Mouse (Mus musculus) bone marrow, adult 2 months (tissue): ENCODE results near the gene Hist2h3b. TPM values are rescaled to one million over a fixed set of nuclear protein-coding genes. Genes with fewer than 3 reads are reported as not detected.
"Not testable (repeated sequence)": the region's sequence is repeated elsewhere in the genome, so short reads cannot be mapped to it uniquely, and the experiment has no call there.

Experiments
- H3K27ac ChIP-seq: fragments of 200-500 bp; 2 replicates; pipeline ENCODE4 v1.5.1; 2012; ENCODE audit warnings: low read depth, mild to moderate bottlenecking, control low read depth, inconsistent platforms, low read length; ENCODE audit not compliant: control insufficient read depth, poor library complexity, insufficient read depth
- H3K4me1 ChIP-seq: fragments of 200-500 bp; 2 replicates; pipeline ENCODE4 v1.6.1; 2011; ENCODE audit warnings: low read length; ENCODE audit not compliant: control insufficient read depth, insufficient read depth
- H3K4me3 ChIP-seq: fragments of 200-500 bp; replicated peaks from 2 replicates; pipeline ENCODE3; 2011; ENCODE audit warnings: mild to moderate bottlenecking, low read depth, low read length, control low read depth; ENCODE audit not compliant: control insufficient read depth
- CTCF ChIP-seq: fragments of 200-500 bp; IDR thresholded peaks from 2 replicates; pipeline ENCODE4 v1.5.1; 2011; ENCODE audit warnings: low read length, control low read depth; ENCODE audit not compliant: control insufficient read depth, insufficient read depth
- POLR2A ChIP-seq: fragments of 200-500 bp; IDR thresholded peaks from 2 replicates; pipeline ENCODE4 v1.6.1; 2011; ENCODE audit warnings: low read depth, mild to moderate bottlenecking, control low read depth, low read length, borderline replicate concordance; ENCODE audit not compliant: control insufficient read depth
- WGBS: fragments of 180-500 bp; shearing (Covaris S2); methylation state at CpG from one replicate; pipeline ENCODE4 v1.1.7; 2018; 5-methylcytosine and 5-hydroxymethylcytosine counted together
- polyA plus RNA-seq: library from polyadenylated mRNA; stranded (reverse); fragments of >200 nt; gene quantifications from 2 replicates; pipeline ENCODE4 v1.2.4, GENCODE M21; 2011; ENCODE audit warnings: low replicate concordance; ENCODE audit not compliant: missing spikeins, insufficient read depth, insufficient read length

The Hist2h3b gene
- polyA plus RNA-seq, 1 experiment = 20.8 TPM

DNA sequence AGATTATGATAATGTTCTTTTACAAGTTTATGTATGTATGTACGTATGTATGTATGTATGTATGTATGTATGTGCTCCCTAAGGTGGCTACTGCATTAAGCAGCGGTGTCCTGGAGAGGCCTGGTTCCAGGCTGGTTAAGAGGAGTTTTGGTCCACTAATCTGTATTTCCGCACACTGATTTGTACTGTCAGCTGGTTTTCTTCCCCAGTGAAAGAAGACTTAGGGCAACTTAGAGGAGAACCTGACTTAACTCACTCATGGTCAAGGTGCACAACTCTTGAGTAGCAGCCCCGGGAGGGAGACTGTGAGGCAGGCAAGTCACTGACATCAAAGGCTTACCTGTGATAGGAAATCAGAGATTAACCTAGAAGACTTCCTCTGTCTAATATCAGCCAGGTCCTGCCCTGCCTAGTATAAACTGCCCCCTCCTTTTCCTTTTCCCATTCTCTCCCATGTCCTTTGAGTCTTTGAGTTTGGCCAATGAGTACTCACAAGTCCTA lies 31.6 kb upstream of the Hist2h3b start:
- Histone ChIP-seq H3K4me1 (no peaks in the 10 kb centered on the region; the same call in none of the 2 replicates), H3K4me3 (peak overlapping the region; percentile 60), H3K27ac (peak overlapping the region; percentile 39; the same call in 1 of the 2 replicates)
- WGBS = 81% methylated on average over 4 of the region's 4 CpGs
- no peak for TF ChIP-seq CTCF
- no peak for TF ChIP-seq POLR2A

GRCm38 (mm10) chr3:96237335-96237903 lies 31.0 kb upstream of the Hist2h3b start:
- 47% methylated on average over 7 of the region's 7 CpGs for WGBS
- TF ChIP-seq POLR2A (no peak), CTCF (no peak)
- peak overlapping the region; percentile 97 for H3K27ac ChIP-seq
- H3K4me1 ChIP-seq = no peaks in the 10 kb centered on the region; the same call in none of the 2 replicates
- peak overlapping the region; percentile 60 for H3K4me3 ChIP-seq

DNA sequence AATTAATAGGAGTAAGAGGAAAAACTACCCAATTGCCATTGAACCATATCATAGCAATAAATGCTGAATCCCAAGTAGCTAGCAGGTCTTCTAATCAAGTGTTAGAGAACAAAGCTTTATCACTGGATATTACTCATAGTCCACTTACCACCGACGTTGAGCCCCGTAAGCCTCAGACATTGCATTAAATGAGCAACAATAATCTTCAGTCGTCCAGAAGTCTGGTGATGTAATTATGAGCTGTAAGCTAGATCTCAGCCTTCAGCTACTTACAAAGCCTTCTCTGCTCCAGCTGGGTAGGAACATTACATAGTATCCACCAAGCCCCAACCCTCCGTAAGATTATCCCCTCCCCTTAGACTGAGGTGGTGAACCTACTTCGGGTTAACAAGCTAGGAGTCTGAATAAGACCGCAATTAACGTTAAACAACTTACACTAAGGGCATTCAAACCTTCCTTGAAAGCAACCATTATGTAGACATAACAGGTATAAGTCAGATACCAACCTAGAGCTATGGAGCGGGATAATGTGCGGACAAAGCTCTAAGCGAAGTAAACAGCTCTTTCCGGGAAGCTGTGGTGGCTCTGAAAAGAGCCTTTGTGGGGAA lies 30.4 kb upstream of the Hist2h3b start:
- Histone ChIP-seq H3K27ac (peak overlapping the region; percentile 97), H3K4me1 (no peaks in the 10 kb centered on the region; the same call in none of the 2 replicates), H3K4me3 (peak overlapping the region; percentile 60)
- TF ChIP-seq POLR2A = no peak
- TF ChIP-seq CTCF = no peak
- WGBS = 2% methylated on average over 12 of the region's 12 CpGs

- H3K4me3 ChIP-seq = peak within 1 kb of the TSS; percentile 76
- WGBS = 0% methylated on average over 27 of the region's 68 CpGs
- not testable (repeated sequence) for H3K4me1 ChIP-seq
- peak; percentile 57; the same call in 1 of the 2 replicates for TF ChIP-seq POLR2A
- peak within 1 kb of the TSS; percentile 97 for H3K27ac ChIP-seq
Measured at GRCm38 (mm10) chr3:96238954-96239793, 29.3 kb upstream of the Hist2h3b start, which contains the start of gene Hist2h3c2. Hist2h3c2 (minus strand) TSS chr3:96239127.

- H3K4me1 ChIP-seq = not testable (repeated sequence)
- WGBS = 2% methylated on average over 44 of the region's 85 CpGs
- Histone ChIP-seq H3K4me3 (peak within 1 kb of the TSS; percentile 76), H3K27ac (peak within 1 kb of the TSS; percentile 95)
- TF ChIP-seq POLR2A = peak; percentile 64
Measured at GRCm38 (mm10) chr3:96239949-96240798, 28.3 kb upstream of the Hist2h3b start, which contains the start of gene Hist2h2aa2. Hist2h2aa2 (minus strand) TSS chr3:96240276.

- Histone ChIP-seq H3K4me3 (no peak overlapping the region), H3K4me1 (peaks cover 4% of the 10 kb centered on the region), H3K27ac (peak overlapping the region; percentile 46; the same call in 1 of the 2 replicates)
- TF ChIP-seq CTCF (no peak), POLR2A (no peak)
- WGBS = 82% methylated on average over 9 of the region's 9 CpGs
Measured at GRCm38 (mm10) chr3:96240799-96241197, 27.7 kb upstream of the Hist2h3b start.

DNA sequence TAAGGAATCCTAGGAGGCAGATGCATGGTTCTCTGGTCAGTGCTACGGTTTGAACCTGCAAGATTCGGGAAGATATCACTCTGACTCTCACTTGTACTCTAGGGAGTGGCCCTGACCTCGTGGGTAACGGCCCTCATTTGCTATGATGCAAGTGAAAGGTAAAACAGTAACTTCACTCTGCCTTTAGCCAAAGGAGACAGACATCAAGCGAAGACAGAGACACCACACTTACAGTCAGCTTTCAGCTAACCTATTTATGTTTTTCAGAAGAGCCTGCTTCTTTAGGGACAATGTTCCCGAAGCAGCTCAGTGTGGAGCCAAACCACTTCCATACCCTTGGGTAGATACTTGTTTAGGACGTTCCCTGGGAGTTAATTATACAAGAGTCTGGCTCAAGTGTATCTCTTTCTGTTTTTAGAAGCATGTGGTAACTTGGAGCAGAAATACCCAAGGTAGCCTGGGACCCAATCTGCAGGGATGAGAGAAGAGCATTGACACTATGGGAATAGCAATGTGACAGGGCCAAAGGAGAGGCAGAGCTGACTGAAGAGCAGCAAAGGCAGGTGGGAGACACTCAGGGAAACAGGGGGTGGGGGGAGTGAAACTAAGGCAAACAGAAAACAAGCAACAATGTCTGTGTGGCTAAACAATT lies 24.4 kb upstream of the Hist2h3b start:
- peak overlapping the region; percentile 94 for H3K27ac ChIP-seq
- no peak for TF ChIP-seq CTCF
- TF ChIP-seq POLR2A = no peak
- 48% methylated on average over 7 of the region's 7 CpGs for WGBS
- peaks cover 5% of the 10 kb centered on the region for H3K4me1 ChIP-seq
- H3K4me3 ChIP-seq = peak overlapping the region; percentile 82
